Mouse (Mus musculus): ENCODE data around the gene Flvcr2. TPM values are rescaled to one million over a fixed set of nuclear protein-coding genes. Genes with fewer than 3 reads are reported as not detected.
"Not testable (repeated sequence)": the region's sequence is repeated elsewhere in the genome, so short reads cannot be mapped to it uniquely, and the experiment has no call there.

Gene Flvcr2
- 6.8 and 7.1 TPM in 2 replicates for polyA plus RNA-seq (2016; fragmentation: Nextera tagmentation; extraction: Ambion mirVana)

DNA sequence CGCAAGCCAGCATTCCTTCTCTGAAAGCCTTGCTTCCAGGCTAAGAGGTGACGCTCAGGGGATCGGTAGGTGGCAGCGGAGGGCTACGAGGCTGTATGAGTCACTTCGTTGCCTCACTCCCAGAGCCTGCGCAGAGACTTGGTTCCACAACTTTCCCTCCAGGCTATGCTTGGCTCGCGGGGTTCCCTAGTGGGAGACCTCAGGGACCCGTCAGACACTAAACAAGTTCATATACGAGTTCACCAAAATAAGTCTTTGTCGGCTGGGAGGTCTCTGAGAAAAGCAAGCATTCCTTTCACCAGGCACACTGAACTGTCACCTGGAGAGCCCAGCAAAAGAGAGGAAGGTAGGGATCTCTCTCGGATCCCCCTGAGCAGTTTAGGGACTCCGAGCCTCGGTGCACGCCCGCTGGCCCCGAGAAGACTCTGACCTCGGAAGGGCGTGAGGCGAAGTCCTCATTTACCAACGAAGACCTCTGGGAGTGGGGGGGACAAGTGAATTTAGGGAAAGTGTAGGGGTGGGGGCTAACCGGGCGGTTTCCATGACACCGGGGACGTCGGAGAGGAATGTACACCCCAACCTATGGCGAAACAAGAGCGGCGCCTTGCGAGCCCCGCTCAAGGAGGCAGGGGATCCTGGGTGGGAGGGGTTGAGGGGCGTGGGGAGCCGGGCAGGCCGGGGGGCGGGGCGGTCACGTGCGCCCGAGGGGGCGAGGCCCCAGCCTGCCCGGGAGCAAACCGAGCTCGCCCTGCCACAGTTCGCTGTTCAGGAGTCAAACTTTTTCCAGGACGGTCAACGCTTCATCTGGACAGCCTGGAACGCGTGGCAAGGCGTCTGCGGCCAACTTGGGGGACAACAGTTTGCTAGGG, at the start of gene Flvcr2:
Flvcr2 (plus strand) TSS at position 713 of the 869 bp plus-strand sequence.
- Histone ChIP-seq H3K9ac (peak within 1 kb of the TSS; percentile 72), H3K9me3 (replicated peaks) (no peaks in the 10 kb centered on the region), H3K4me2 (peak within 1 kb of the TSS; percentile 97), H3K4me1 (replicated peaks) (peaks cover 13% of the 10 kb centered on the region), H3K36me3 (no peaks in the 10 kb centered on the region), H3K27me3 (replicated peaks) (peaks cover 6% of the 10 kb centered on the region), H3K27ac (ENCODE audit: poor library complexity, severe bottlenecking) (peak within 1 kb of the TSS; percentile 37), H3K4me3 (peak within 1 kb of the TSS; percentile 57)
- 1% methylated on average over 51 of the region's 51 CpGs for WGBS
- peak; percentile 90 for ATAC-seq (ENCODE audit: insufficient number of reproducible peaks, low FRiP score)

DNA sequence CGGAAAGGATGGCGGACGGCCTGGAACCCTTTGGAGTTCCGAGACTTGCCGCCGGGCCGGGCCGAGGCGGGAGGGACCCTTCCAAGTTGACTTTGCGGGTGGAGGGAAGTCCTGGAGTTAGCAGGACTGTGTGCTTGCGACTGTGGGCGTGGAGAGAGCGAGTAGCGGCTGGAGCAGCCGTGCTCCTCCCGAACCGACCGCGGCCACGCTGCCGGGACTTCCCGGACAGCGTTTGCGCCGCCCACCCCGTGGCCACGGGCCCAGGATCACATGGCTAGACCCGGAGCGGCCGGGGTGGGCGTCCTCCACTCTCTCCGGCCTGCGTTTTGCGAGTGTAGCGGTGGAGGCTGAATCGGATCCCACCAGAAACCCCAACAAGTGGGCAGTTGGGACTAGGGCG, 48.2 kb upstream of the Flvcr2 start:
- not testable (repeated sequence) for H3K9ac ChIP-seq; H3K4me1 ChIP-seq (replicated peaks); H3K36me3 ChIP-seq; H3K9me3 ChIP-seq (replicated peaks); H3K27me3 ChIP-seq (replicated peaks); H3K27ac ChIP-seq (ENCODE audit: poor library complexity, severe bottlenecking)
- peak overlapping the region; percentile 51 for H3K4me2 ChIP-seq
- 24% methylated on average over 15 of the region's 37 CpGs for WGBS
- peak overlapping the region; percentile 33 for H3K4me3 ChIP-seq
- peak; percentile 91 for ATAC-seq (ENCODE audit: insufficient number of reproducible peaks, low FRiP score)

DNA sequence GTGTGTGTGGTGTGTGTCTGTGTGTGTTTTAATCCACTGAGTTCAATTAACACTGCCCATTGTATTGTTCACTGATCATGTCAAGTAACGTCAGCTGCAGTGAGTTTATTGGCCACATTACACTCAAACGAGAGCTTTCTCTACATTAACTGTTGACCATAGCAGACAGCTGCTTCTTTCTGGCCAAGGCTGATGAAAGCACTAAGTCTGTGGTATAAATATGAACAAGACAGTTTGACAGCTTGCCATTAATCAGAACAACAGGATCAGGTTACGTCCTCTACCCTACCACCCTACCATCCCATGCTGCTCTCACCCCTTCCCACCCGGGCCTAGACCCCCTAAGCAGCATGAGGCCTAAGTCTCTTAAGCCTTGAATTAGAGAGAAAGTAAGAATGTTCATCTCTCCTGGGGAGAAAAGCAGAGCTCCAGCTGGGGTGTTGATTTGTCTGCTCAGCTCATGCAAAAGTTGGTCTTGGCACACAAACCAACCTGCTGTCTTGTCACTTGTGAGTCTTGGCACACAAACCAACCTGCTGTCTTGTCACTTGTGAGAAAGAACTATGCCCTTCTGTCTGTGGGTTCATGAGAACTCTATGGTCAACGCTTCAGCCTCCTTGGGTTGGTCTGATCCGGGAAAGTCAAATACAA, 46.0 kb upstream of the Flvcr2 start:
- no peak for ATAC-seq (ENCODE audit: insufficient number of reproducible peaks, low FRiP score)

DNA sequence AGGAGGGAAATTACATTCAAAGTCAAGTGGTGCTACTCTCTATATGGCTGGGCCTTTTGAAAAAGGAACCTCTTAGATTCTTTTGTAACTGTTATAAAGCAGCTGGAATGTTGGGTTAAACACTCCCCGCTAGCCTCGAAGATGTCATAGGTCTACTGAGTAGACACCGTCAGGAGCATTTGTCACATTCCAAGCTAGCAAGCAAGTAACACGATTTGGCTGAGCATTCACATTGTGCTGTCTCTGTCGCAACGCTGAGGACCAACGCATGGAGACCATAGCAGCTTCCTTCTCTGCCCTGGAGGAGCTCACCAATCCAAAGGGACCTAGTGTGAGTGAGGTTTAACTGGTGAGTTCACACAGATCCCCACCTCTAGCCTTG, 45.5 kb upstream of the Flvcr2 start:
- no peak overlapping the region for H3K27ac ChIP-seq (ENCODE audit: poor library complexity, severe bottlenecking)
- WGBS, result 85% methylated on average over 7 of the region's 7 CpGs
- H3K27me3 ChIP-seq (replicated peaks), result no peaks in the 10 kb centered on the region
- ATAC-seq (ENCODE audit: insufficient number of reproducible peaks, low FRiP score), result no peak
- no peaks in the 10 kb centered on the region for H3K9me3 ChIP-seq (replicated peaks)
- H3K36me3 ChIP-seq, result no peaks in the 10 kb centered on the region
- no peak overlapping the region for H3K4me2 ChIP-seq
- H3K4me1 ChIP-seq (replicated peaks), result peaks cover 14% of the 10 kb centered on the region
- no peak overlapping the region for H3K9ac ChIP-seq
- no peak overlapping the region for H3K4me3 ChIP-seq

More for the DNA sequence above, 46.0 kb upstream of the Flvcr2 start:
- H3K9ac ChIP-seq, result no peak overlapping the region
- no peaks in the 10 kb centered on the region for H3K27me3 ChIP-seq (replicated peaks)
- no peak overlapping the region for H3K27ac ChIP-seq (ENCODE audit: poor library complexity, severe bottlenecking)
- no peaks in the 10 kb centered on the region for H3K9me3 ChIP-seq (replicated peaks)
- 72% methylated on average over 6 of the region's 6 CpGs for WGBS
- H3K4me1 ChIP-seq (replicated peaks), result peaks cover 10% of the 10 kb centered on the region
- H3K4me3 ChIP-seq, result no peak overlapping the region
- no peaks in the 10 kb centered on the region for H3K36me3 ChIP-seq
- no peak overlapping the region for H3K4me2 ChIP-seq

DNA sequence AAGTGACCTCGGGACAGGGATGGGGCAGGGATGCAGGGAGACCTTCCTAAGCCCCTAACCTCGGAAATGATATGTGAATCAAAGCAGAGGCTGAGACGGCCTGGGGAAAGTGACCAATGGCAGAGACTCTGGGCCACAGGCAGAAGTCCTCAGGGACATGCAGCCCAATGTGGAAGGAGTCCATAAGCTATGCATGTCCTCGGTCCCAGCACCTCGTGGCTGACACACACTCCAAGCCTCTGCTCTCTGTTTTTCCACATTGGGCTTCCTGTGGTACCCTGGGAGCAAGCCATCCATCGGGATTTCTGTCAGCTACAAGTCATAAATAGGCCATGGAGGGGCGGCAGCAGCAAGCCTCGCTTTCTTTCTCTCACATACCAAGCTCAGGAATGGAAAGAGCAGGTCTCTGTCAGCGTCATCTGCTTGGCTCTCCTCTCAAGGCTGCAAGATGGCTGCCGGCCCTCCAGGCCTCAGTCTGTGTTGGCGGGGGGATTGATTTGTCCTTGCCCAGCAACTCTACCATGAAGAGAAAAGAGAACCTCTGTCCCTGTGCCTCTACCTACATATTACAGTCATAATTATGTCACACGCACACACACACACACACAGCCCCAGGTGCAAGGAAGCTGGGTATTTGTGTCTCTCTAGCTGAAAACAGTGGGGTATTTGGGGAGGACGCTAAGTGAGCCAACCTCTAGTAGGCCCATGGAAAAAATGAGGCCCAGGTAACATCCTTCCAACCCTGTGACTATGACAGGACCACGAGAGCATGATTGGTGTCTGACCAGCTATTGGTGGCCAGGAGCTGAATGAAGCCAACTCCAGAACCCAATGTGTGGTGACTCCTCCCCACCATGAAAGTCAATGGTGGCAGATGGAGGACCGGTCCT, 43.9 kb upstream of the Flvcr2 start:
- Histone ChIP-seq H3K9me3 (replicated peaks) (no peaks in the 10 kb centered on the region), H3K4me1 (replicated peaks) (peaks cover 18% of the 10 kb centered on the region), H3K4me3 (no peak overlapping the region), H3K9ac (no peak overlapping the region), H3K36me3 (no peaks in the 10 kb centered on the region), H3K27me3 (replicated peaks) (no peaks in the 10 kb centered on the region), H3K27ac (ENCODE audit: poor library complexity, severe bottlenecking) (no peak overlapping the region), H3K4me2 (no peak overlapping the region)
- no peak for ATAC-seq (ENCODE audit: insufficient number of reproducible peaks, low FRiP score)
- whole genome bisulfite sequencing, result 73% methylated on average over 15 of the region's 15 CpGs

DNA sequence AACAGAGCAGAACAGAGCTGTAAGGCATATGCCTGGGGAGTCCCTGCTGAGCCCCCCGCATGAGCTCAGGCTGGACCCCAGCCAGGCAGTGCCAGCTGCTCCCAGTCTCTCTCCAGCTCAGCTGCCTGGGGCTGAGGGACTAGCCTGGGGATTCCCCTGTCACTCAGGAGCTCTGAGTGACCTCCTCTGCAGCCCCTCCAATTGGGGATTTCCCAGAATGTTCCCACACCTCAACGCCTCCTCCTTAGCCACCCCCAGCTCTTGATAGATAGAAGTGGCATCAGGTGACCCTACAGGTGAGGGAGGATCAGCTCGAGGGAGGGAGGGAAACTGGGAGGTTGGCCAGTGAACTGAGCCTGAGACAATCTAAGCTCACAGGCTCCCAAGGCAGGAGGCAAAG, 42.8 kb upstream of the Flvcr2 start:
- ATAC-seq (ENCODE audit: insufficient number of reproducible peaks, low FRiP score), result no peak
- Histone ChIP-seq H3K27me3 (replicated peaks) (no peaks in the 10 kb centered on the region), H3K36me3 (no peaks in the 10 kb centered on the region), H3K4me1 (replicated peaks) (peaks cover 18% of the 10 kb centered on the region), H3K9me3 (replicated peaks) (no peaks in the 10 kb centered on the region), H3K4me2 (no peak overlapping the region), H3K9ac (no peak overlapping the region), H3K4me3 (no peak overlapping the region), H3K27ac (ENCODE audit: poor library complexity, severe bottlenecking) (no peak overlapping the region)
- 62% methylated on average over 3 of the region's 3 CpGs for WGBS

DNA sequence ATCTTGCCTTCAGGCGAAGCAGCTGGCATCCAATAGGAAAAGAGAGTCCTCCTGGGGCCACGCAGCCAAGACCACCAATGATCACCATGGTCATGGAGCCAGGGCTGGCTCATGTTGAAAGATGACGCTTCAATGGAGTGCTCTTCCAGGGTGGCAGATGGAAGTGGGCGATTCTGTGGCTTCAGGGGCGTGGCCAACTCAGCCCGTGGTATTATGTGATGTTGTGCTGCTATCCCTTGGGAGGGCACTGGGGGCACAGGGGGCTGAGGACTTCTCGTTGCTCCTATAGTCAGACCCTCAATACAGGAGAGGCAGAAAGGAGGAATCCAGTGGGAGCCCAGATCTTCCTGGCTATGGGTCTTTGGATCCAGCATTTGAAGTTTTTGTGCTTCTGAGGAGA, 41.8 kb upstream of the Flvcr2 start:
- peaks cover 18% of the 10 kb centered on the region for H3K4me1 ChIP-seq (replicated peaks)
- 68% methylated on average over 7 of the region's 7 CpGs for WGBS
- no peaks in the 10 kb centered on the region for H3K36me3 ChIP-seq
- no peak overlapping the region for H3K4me3 ChIP-seq
- no peak overlapping the region for H3K4me2 ChIP-seq
- H3K27ac ChIP-seq (ENCODE audit: poor library complexity, severe bottlenecking), result peak overlapping the region; percentile 68
- no peaks in the 10 kb centered on the region for H3K27me3 ChIP-seq (replicated peaks)
- H3K9me3 ChIP-seq (replicated peaks), result no peaks in the 10 kb centered on the region
- no peak for ATAC-seq (ENCODE audit: insufficient number of reproducible peaks, low FRiP score)
- H3K9ac ChIP-seq, result no peak overlapping the region

DNA sequence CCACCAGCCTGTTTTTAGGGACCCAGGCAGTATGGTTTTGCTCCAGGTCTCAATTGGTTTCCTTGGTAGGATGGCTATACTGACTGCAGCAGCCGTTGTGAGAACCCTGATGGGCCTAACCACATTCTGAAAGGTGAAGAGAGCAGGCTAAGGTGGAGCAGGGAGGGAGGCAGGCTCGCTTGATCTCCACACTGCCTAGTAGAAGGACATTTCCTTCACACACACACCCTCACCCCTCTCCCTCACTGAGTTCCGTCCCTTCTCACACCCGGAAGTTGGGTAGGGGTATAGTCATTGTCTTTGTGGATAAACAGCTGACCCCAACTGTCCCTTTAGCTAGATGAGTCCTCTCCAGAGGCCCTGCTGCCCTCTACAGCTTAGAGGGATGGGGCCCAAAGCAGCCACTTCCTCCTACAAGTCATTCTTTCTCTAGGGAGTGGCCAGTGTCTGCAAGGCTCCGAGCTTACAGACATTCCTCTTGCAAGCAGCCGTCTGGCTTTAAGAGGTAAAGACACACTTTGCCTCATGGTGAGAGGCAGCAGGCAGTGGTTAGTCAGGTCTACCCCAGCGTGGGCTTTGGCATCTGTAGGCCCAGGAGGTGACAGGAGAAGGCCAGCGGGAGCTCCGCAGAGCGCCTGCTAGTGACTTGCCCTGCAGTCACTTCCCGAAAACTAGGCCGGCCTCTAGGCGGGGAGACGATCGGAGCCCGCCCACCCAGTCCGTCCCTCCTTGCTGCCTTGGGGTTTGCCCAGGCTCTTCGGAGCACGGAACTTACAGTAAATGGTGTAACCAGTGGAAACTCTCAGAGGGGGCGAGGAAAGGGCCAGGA, 41.1 kb upstream of the Flvcr2 start:
- Histone ChIP-seq H3K36me3 (no peaks in the 10 kb centered on the region), H3K4me3 (peak overlapping the region; percentile 51), H3K9me3 (replicated peaks) (no peaks in the 10 kb centered on the region), H3K9ac (peak overlapping the region; percentile 74), H3K27ac (ENCODE audit: poor library complexity, severe bottlenecking) (peak overlapping the region; percentile 68), H3K27me3 (replicated peaks) (no peaks in the 10 kb centered on the region), H3K4me2 (peak overlapping the region; percentile 88), H3K4me1 (replicated peaks) (peaks cover 18% of the 10 kb centered on the region)
- WGBS, result 8% methylated on average over 20 of the region's 20 CpGs
- peak; percentile 81 for ATAC-seq (ENCODE audit: insufficient number of reproducible peaks, low FRiP score)

DNA sequence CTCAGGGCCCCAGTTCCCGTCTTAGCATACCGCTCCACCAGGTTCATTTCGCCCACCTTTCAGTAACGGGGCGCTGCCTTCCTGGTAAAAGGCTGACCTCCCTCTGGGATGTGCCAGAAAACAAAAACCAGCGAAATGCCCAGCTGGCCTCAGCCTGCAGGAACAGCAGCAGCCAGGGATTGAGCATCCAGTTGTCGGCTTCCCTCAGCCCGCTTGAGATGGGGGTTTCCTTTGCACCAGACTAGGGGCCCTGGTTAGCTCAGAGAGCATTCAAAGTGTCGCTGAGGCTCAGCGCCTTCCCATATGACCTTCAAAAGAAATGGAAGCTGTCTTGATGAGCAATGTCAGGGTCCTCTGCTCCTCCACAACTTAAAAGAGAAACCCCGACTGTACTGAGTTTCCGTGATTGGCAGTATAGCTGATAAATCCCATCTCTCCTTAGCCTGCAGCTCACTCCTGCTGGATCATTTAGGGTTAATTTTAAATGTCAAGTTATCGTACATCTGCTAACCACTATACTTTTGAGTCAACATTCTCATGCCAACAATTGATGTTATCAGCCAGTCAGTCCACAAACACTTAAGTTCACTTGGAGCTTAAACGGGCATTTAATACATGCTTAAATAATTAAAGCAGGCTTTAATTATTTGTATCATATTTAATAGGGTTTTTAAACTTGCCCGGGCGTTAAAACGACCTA, 40.4 kb upstream of the Flvcr2 start:
- Histone ChIP-seq H3K9ac (peak overlapping the region; percentile 74), H3K9me3 (replicated peaks) (no peaks in the 10 kb centered on the region), H3K4me2 (peak overlapping the region; percentile 88), H3K4me1 (replicated peaks) (peaks cover 18% of the 10 kb centered on the region), H3K4me3 (peak overlapping the region; percentile 51), H3K27ac (ENCODE audit: poor library complexity, severe bottlenecking) (peak overlapping the region; percentile 68), H3K36me3 (no peaks in the 10 kb centered on the region), H3K27me3 (replicated peaks) (no peaks in the 10 kb centered on the region)
- ATAC-seq (ENCODE audit: insufficient number of reproducible peaks, low FRiP score), result no peak; the same call in 1 of the 2 replicates
- 21% methylated on average over 17 of the region's 17 CpGs for WGBS

DNA sequence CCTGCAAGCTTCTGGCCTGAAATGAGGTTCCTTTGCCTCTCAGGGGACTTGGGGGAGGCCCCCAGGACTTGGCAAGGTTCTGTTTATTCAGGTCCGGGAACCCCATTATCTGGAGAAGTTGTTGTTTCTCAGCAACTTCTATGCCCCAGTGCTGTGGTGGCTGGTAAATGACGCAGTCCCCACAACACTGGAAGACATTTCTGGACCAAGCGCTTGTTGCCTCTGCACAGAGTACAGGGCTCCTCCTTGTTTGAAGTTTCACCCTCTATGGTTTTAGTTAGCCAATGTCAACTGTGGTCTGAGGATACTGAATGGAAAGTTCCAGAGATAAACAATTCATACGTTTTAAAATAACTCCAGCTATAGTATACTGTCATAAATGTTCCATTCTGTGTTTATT, 39.4 kb upstream of the Flvcr2 start:
- Histone ChIP-seq H3K27me3 (replicated peaks) (no peaks in the 10 kb centered on the region), H3K4me2 (no peak overlapping the region), H3K4me1 (replicated peaks) (peaks cover 18% of the 10 kb centered on the region), H3K9ac (no peak overlapping the region), H3K36me3 (no peaks in the 10 kb centered on the region), H3K4me3 (no peak overlapping the region), H3K9me3 (replicated peaks) (no peaks in the 10 kb centered on the region), H3K27ac (ENCODE audit: poor library complexity, severe bottlenecking) (no peak overlapping the region)
- 63% methylated on average over 4 of the region's 4 CpGs for WGBS
- no peak for ATAC-seq (ENCODE audit: insufficient number of reproducible peaks, low FRiP score)

All from heart, embryonic 12.5 days (tissue).